Mouse (Mus musculus) heart, embryonic 12.5 days (tissue): ENCODE results near the gene Slc35e1. TPM values are rescaled to one million over a fixed set of nuclear protein-coding genes. Genes with fewer than 3 reads are reported as not detected.

Source experiments
- ATAC-seq: fragments of 200-750 bp; cut with Nextera tagmentation; 2 replicates; pipeline ENCODE4 v1.8.0; 2017; ENCODE audit warnings: moderate TSS enrichment, moderate library complexity; ENCODE audit not compliant: insufficient number of reproducible peaks, low FRiP score
- H3K27ac ChIP-seq: fragments of 300-500 bp; sonication (generic); 2 replicates; pipeline ENCODE4 v1.5.1; 2016; ENCODE audit warnings: mild to moderate bottlenecking, moderate library complexity; ENCODE audit not compliant: poor library complexity, severe bottlenecking
- H3K27me3 ChIP-seq: fragments of 300-500 bp; sonication (generic); replicated peaks from 2 replicates; pipeline ENCODE4 v1.6.1; 2016; ENCODE audit warnings: mild to moderate bottlenecking, moderate library complexity
- H3K36me3 ChIP-seq: fragments of 300-500 bp; sonication (generic); 2 replicates; pipeline ENCODE4 v1.6.1; 2016; ENCODE audit warnings: mild to moderate bottlenecking, moderate library complexity
- H3K4me1 ChIP-seq: fragments of 300-500 bp; sonication (generic); replicated peaks from 2 replicates; pipeline ENCODE4 v1.6.1; 2016; ENCODE audit warnings: mild to moderate bottlenecking
- H3K4me2 ChIP-seq: fragments of 300-500 bp; sonication (generic); 2 replicates; pipeline ENCODE4 v1.6.1; 2016; ENCODE audit warnings: mild to moderate bottlenecking, moderate library complexity
- H3K4me3 ChIP-seq: fragments of 300-500 bp; sonication (generic); 2 replicates; pipeline ENCODE4 v1.5.1; 2016; ENCODE audit warnings: mild to moderate bottlenecking
- H3K9ac ChIP-seq: fragments of 300-500 bp; sonication (generic); 2 replicates; pipeline ENCODE4 v1.6.1; 2016; ENCODE audit warnings: mild to moderate bottlenecking, moderate library complexity
- H3K9me3 ChIP-seq: fragments of 300-500 bp; sonication (generic); replicated peaks from 2 replicates; pipeline ENCODE4 v1.6.1; 2016; ENCODE audit warnings: mild to moderate bottlenecking, moderate library complexity
- WGBS: fragments of 180-500 bp; shearing (Covaris S2); methylation state at CpG from one replicate; pipeline ENCODE4 v1.1.7; 2016; 5-methylcytosine and 5-hydroxymethylcytosine counted together
- microRNA-seq: library from miRNA; unstranded; fragments of <30 nt; microRNA quantifications from one replicate; pipeline ENCODE4, GENCODE M21; 2017
- polyA plus RNA-seq: library from polyadenylated mRNA; unstranded; fragments of >200 nt; fragmentation: Nextera tagmentation; extraction: Ambion mirVana; gene quantifications from 2 replicates; pipeline ENCODE4 v1.2.1, GENCODE M21; 2016

Slc35e1 gene
- polyA plus RNA-seq, 1 experiment from 2014 or later, result 23.6 TPM

GRCm38 (mm10) chr8:72445071-72445470, 47.3 kb downstream of the Slc35e1 start:
- no peak overlapping the region for H3K27ac ChIP-seq
- H3K9me3 ChIP-seq, result no peaks in the 10 kb centered on the region
- ATAC-seq, result no peak
- H3K4me2 ChIP-seq, result no peak overlapping the region
- H3K4me1 ChIP-seq, result no peaks in the 10 kb centered on the region
- H3K4me3 ChIP-seq, result no peak overlapping the region
- 93% methylated on average over 6 of the region's 6 CpGs for WGBS
- H3K36me3 ChIP-seq, result peaks cover 31% of the 10 kb centered on the region
- H3K27me3 ChIP-seq, result no peaks in the 10 kb centered on the region
- H3K9ac ChIP-seq, result no peak overlapping the region

GRCm38 (mm10) chr8:72443994-72444350, 48.4 kb downstream of the Slc35e1 start:
- Histone ChIP-seq H3K9me3 (no peaks in the 10 kb centered on the region), H3K27me3 (no peaks in the 10 kb centered on the region), H3K9ac (peak overlapping the region; percentile 75), H3K27ac (no peak overlapping the region; the same call in 1 of the 2 replicates), H3K4me1 (no peaks in the 10 kb centered on the region), H3K4me2 (peak overlapping the region; percentile 70), H3K4me3 (peak overlapping the region; percentile 54), H3K36me3 (peaks cover 20% of the 10 kb centered on the region)
- peak; percentile 30 for ATAC-seq
- 42% methylated on average over 6 of the region's 6 CpGs for WGBS

GRCm38 (mm10) chr8:72443338-72443993, 48.9 kb downstream of the Slc35e1 start, which contains the start of the genes Calr3 and 1700030K09Rik:
TSS of gene Calr3 (minus strand) at chr8:72443870.
TSS of gene 1700030K09Rik (plus strand) at chr8:72443880.
- no peaks in the 10 kb centered on the region for H3K9me3 ChIP-seq
- peaks cover 17% of the 10 kb centered on the region for H3K36me3 ChIP-seq
- ATAC-seq, result peak; percentile 100
- no peaks in the 10 kb centered on the region for H3K4me1 ChIP-seq
- 6% methylated on average over 34 of the region's 34 CpGs for WGBS
- peak within 1 kb of the TSS; percentile 75 for H3K9ac ChIP-seq
- peak within 1 kb of the TSS; percentile 70 for H3K4me2 ChIP-seq
- no peak within 1 kb of the TSS; the same call in 1 of the 2 replicates for H3K27ac ChIP-seq
- H3K27me3 ChIP-seq, result no peaks in the 10 kb centered on the region
- peak within 1 kb of the TSS; percentile 54 for H3K4me3 ChIP-seq

DNA sequence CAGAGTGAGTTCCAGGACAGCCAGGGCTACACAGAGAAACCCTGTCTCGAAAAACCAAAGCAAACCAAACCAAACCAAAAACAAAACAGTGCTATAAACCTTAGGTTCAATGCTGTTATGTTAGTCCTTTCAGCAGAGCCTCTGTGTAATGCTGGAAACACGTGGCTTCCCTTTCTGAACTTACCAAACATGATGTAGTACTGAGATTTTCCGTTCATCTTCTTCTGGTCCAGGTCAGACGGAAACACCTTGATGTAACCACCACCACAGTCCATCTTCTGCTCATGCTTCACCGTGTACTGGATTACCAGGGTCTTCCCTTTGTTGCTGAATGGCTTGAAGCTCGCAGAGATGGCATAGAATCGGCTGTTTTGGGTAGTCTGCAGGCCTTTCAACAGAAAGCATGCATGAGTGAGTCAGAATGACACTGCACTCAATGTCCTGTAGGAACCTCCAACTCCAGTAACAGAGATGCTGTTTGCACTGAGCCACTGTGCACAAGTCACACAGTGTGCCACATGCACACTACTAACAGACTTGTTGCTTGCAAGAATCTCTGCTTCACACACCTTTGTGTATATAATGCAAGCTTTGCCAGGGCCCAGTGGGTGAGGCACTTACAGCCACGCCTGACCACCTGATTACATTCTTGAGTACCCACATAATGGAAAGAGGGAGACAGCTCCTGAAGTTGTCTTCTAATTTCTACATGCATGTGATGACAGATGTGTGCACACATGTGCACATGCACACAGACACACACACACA, 54.0 kb downstream of the Slc35e1 start:
- H3K4me1 ChIP-seq, result peaks cover 9% of the 10 kb centered on the region
- H3K4me2 ChIP-seq, result no peak overlapping the region
- no peaks in the 10 kb centered on the region for H3K27me3 ChIP-seq
- H3K9ac ChIP-seq, result no peak overlapping the region
- 71% methylated on average over 8 of the region's 8 CpGs for WGBS
- no peak for ATAC-seq
- H3K9me3 ChIP-seq, result no peaks in the 10 kb centered on the region
- H3K4me3 ChIP-seq, result no peak overlapping the region
- no peaks in the 10 kb centered on the region for H3K36me3 ChIP-seq
- H3K27ac ChIP-seq, result no peak overlapping the region

DNA sequence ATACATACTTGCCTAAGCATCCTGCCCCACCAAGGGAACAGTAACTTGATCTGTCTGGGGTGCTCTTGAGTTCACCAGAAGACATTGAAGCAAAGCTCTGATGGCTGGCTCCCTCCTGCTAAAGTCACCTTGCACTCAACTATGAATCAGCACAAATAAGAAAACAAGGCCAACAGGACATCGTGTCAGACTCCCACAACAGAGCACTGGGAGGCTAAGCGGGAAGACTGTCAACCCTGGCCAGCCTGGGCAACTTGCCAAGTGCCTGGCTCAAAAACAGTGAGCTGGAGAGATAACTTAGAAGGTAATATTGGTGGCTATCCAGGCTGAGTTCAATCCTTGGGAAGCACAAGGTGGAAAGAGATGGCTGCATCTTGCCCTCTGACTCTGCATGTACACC, 57.5 kb downstream of the Slc35e1 start:
- 12% methylated on average over 2 of the region's 2 CpGs for WGBS
- Histone ChIP-seq H3K36me3 (no peaks in the 10 kb centered on the region), H3K27me3 (no peaks in the 10 kb centered on the region), H3K9ac (no peak overlapping the region), H3K9me3 (no peaks in the 10 kb centered on the region), H3K4me2 (no peak overlapping the region), H3K4me3 (no peak overlapping the region), H3K4me1 (peaks cover 9% of the 10 kb centered on the region), H3K27ac (peak overlapping the region; percentile 1; the same call in 1 of the 2 replicates)
- ATAC-seq, result peak; percentile 74; the same call in 1 of the 2 replicates

Small RNA genes lying within 50 kb of the gene (microRNA-seq; reads per million reads assigned to microRNA genes)
- not detected for gene Gm28019
- 3.8 reads per million, percentile 12 among the genes with 10 or more reads in this experiment for gene Mir7068

Other genes starting within 250 kb of the Slc35e1 start
- gene Gm10282, start 187.4 kb downstream of the Slc35e1 start, polyA plus RNA-seq, result 17.1 and 19.9 TPM in 2 replicates
- 28.1 and 31.6 TPM in 2 replicates for gene Klf2, start 173.6 kb downstream of the Slc35e1 start, polyA plus RNA-seq
- gene Eps15l1, start 71.2 kb downstream of the Slc35e1 start, polyA plus RNA-seq, result 47.4 and 50.6 TPM in 2 replicates
- gene Calr3, start 48.7 kb downstream of the Slc35e1 start, polyA plus RNA-seq, result 0.78 and 1.3 TPM in 2 replicates
- gene 1700030K09Rik, start 48.7 kb downstream of the Slc35e1 start, polyA plus RNA-seq, result 10.7 and 11.0 TPM in 2 replicates
- 57.2 and 60.6 TPM in 2 replicates for gene Cherp, start 17.4 kb downstream of the Slc35e1 start, polyA plus RNA-seq
- gene Med26, start 55.7 kb upstream of the Slc35e1 start, polyA plus RNA-seq, result 10.6 and 11.7 TPM in 2 replicates
- gene Smim7, start 78.5 kb upstream of the Slc35e1 start, polyA plus RNA-seq, result 109 TPM in 2 replicates
- 53.2 and 53.8 TPM in 2 replicates for gene Tmem38a, start 79.4 kb upstream of the Slc35e1 start, polyA plus RNA-seq
- gene Nwd1, start 154.1 kb upstream of the Slc35e1 start, polyA plus RNA-seq, result 0.13 and 0.15 TPM in 2 replicates
- 147 and 151 TPM in 2 replicates for gene Sin3b, start 230.7 kb upstream of the Slc35e1 start, polyA plus RNA-seq